Mouse (Mus musculus): ENCODE data around the gene Srp9. TPM values are rescaled to one million over a fixed set of nuclear protein-coding genes. Genes with fewer than 3 reads are reported as not detected.

Gene Srp9
- total RNA-seq, 2 experiments from 2014 or later: 65.2 to 76.7 TPM

DNA sequence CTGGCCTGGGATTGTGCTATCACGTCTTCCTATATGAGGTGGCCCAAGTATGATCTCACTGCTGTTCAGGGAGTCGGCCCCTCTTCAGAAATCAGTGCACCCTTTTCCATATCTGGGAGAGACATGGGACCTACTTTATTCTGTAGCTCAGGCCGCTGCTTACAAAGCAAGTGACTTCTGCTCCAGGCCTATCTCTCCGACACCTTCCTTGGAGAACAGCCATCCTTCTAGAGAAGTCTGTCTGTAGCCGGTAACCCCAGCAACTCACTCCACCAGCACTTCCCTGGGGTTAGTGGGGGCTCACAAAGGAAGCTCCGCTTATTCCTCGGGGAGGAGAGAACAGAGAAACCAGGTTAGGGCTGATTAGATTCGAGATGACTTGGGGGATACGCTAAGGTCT is 17.3 kb upstream of the Srp9 start:
- DNase-seq: no peak

DNA sequence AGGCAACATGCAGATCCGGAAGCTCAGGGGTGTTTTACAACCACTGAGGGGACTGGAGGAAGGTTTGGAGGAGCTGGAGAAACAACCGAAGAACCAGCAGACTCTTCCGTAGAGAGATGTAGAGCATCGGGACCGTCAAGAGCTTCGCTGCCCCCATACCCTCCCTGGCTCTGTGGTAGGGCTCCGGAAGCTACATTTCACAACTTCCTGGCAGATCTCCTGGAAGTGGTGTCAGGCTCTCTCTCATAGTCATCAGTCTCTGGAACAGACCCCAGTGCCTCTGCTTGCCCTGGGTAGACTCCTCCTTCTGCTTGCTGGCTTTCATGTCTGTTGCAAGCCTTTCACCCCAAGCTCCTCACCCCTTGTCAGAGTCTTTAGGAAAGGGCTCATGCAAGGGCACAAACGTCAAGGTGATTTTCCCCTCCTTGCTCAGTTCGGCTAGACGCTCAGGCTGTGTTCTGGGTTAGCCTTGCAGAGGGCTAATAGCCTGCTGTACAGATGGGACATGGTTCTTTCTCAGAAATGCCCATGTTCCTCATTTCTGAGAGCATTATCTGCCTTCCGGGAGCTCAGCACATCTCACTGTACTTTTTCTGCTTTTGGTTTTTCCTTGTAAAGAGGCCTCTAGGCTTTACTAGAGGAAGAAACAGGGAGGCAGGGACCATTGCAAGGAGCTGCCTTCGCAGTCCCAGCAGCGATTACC is 16.0 kb upstream of the Srp9 start:
- no peak for DNase-seq

DNA sequence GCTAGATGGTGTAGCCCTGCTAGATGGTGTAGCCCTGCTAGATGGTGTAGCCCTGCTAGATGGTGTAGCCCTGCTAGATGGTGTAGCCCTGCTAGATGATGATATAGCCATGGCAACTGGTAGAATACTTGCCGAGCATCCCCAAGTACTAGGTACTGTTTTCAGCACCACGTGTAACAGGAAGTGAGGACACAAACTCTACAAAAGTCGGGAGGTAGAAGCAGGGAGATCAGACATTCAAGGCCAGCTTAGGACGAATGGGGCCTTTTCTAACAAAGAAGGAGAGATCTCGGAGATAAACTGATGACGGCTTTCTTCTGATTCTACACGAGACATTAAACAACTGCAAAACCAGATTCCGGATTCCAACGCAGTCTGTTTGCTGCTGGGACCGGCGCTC is 14.4 kb upstream of the Srp9 start:
- no peak for DNase-seq

DNA sequence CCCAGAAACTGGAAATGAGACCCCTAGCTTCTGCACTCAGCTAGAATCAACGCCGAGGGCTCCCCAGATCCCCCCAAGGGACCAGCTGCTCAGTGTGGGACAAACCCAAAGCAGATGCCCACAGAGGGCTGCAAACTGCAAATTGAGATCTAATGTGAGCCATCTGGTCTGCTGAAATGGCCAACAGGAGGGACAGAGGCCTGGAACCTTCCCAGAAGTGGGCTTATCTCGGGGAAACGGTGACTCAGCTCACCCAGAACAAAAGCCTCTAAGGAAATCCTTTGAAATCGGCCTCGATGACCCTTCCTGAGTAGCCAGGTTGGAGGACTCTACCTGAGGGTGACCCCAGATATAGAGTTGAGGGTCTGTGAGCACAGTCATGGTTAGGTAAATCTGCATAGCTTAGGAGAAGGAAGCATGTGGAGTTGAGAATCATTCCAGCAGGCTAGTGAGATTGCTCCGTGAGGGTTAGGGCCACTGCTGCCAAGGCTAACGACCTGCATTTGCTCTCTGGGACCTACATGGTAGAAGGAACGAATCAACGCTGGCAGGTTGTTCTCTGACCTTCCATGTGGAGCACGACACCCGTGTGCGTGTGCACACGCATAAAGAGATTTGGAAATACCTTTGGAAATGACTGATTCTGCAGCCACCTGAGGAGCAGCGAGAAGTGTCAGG is 13.7 kb upstream of the Srp9 start:
- DNase-seq: no peak

DNA sequence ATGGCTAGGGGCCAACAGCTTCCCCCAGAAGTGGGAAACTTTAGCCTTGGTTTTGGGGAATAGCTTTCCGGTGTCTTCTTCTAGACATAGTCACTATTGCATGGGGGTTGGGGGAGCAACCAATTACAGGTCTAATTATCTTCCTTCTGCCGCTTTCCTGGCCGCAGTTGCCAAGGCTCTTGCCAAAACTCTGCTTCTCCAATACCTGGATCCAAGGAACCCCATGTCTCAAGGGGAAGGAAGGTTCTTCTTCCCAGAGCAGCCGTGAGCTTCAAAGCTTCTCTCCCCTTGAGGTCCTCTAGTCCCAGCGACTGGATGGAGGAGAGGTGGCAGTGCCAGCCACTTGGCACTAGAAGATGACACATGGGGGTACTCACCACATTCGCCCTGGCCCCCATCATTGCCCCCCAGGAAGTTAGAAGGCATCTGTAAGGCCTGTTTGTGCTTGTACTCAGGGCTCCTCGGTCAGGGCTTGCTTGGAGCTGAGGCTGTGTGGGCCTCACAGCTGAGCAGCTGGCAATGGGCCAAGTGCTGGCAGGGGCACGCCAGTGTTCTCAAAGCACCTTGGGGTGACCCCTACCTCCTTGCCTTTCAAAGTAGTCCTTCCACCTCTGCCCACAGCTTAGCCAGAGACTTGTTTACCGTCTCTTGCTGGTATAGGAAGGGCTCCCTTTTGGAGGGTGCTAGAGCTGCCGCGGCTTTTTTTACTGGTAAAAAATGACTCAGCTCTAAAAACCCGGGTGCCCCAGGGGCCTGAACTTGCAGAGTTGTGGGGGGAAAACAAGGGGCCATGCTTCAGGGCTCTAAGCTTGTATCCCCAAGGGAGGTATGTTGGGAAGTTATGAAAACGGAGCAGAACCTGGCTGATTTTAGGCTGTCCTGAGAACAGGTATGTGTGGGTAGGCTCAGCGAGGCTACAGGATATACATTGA is 12.9 kb upstream of the Srp9 start:
- no peak for DNase-seq

DNA sequence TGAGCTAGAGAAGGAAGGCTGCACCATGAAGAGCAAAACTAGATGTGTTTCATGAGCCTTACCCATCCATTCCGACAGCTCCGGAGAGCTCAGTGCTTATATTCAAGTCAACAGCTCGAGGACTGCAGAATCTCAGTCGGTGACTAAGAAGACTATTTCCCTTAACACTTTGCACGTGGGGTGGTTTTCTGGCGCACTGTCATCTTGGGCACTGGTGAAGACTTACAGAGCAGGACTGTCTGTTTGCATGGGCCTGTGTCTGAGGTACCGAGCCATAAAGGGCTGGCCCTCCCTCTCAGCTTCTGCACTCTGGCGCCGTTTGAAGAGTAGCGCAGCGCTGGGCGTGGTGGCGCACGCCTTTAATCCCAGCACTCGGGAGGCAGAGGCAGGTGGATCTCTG is 12.2 kb upstream of the Srp9 start:
- DNase-seq: no peak

DNA sequence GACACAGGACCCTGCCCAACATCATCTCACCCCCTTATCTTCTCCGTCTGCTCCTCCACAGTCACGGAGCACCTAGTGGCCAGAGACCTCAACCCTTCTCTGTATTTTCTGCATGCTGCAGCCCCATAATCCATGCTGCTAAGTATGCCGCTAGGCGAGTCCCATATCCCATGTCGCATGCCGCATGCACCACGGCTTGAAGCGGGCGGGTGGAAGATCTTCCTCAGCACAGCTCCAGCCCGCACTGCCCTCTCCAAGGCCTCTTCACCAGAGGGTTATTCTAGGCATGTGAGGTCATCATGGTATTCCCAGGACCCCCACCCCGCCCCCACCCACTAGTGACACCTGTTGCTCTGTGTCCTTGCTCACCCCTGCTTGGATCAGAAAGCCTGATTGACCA is 11.4 kb upstream of the Srp9 start:
- DNase-seq: no peak

DNA sequence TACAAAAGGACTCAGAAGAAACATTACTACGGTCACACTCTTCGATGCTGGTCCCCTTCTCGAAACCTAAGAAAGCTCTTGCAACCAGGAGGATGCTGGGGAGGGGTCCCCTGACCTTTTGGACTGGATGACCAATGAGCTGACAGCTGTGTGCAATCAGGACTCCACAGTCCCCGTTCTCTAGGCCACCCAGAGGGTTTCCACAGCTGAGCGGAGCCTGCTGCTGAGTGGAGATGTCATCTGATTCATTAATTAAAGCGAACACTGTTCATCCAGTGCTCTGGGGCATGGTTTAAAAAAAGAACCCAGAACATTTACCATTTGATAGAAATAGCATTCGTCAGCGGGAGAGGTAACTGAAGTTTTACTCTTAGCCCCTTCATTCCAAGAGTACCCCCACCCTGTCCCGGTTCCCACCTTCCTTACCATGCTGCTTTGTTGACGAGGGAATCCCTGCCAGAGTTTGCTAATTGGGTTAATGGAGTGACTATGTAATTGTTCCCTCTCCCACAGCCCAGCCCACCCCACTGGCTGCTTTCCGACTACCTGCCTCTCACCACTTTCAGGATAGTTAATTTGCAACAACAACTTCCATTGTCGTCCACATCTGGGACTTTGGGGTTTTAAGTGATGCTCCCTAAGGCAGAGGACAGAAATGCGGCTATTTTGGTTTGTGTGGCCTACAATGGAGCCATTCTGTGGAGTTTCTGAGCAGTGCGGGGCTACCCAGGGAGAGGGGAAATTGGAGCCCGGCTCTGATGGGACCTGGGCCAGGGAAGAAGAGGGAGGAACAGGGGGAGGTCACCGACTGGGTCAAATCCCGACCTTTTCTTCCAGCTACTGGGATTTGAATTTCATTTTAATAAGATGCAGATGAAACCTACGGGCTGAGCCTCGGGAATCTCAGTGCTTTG is 10.7 kb upstream of the Srp9 start:
- DNase-seq: no peak

DNA sequence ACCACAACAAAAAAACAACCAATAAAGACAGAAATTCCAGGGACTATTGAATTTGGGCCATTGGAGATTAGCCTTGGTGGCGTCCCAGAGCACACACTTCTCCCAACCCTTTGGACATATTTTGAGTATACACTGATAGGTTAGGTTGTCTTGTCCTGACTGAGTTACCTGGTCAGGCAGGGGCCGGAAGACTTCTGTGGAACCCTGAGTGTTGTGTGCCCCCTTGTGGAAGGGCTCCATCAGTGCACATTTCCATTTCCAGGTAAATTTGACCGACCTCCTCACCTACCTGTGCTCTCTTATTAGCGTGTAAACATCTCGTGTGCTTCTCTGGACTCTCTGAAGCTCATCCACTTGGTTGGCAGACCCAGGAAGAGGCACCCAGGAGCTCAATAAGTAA is 9.3 kb upstream of the Srp9 start:
- DNase-seq: no peak

DNA sequence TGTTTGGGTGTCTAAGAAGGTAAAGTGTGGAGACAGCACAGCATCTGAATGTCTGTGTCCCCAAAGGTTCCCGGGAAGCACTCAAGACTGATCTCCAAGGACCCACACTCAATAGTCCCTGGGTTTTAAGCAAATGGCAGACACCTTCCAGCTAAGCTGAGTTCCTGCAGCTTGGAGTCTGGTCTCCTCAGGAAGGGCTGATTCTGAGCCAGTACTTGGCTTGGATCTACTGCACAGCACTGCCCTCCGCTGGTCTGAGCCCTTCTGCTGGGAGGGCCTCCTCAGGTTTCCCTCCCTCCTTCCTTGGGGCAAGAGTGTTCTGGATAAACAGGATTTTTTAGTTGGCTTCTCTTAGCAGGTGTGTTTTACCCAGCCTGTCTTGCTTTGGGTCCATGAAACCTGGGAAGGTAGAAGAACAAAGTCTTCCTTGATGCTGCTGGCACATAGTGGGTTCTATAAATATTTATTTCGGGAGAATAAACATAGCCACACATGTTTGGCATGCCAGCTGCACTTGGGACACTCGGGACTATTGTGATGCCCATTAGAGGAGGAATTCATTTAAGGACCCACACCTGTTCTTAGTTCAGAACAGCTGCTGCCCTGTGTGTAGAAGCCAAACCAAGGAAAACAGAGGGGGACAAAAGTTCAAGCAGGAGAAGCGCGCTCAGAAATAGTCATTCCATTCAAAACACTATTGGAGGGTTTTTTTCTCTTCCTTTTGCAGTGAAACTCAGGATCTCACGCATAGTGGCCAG is 8.7 kb upstream of the Srp9 start:
- DNase-seq: no peak

DNA sequence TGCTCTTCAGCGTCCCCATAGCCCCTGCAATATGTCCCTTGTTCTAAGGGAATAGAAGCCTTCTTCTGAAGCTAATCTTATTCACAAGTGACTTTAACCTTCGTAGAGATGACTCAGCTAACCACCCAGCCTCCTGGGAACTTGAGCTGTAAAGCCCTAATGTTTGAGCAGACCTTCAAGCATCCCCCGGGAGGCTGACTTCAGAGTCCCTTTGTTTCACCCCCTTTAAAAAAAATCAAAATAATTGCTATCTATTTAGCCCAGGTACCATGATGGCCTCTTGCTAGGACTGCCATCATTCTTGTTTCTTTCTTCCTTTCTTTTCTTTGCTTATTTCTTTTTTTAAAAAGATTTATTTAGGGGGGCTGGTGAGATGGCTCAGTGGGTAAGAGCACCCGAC is 2.1 kb upstream of the Srp9 start:
- DNase-seq: no peak

DNA sequence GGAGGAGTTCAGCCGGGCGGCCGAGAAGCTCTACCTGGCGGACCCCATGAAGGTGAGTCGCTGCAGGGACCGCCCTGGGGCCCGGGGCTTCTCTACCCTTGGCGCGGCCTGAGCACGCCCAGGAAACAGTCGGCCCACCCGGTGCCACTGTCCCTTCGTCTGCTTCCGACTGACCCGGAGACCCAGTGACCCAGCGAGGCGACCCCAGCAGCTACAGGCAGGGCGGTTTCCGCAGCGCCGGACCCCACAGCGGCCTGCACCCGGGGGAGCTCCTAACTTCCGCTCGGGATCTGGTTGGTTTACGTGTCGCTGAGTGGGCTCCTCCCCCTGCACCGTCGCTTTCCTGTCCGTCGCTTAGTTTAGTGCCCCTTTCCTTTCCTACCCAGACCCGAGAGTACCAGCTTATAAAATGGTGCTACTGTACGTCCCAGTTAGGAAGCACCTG is 409 bp downstream of the Srp9 start:
- peak; percentile 78 to 79 for DNase-seq

DNA sequence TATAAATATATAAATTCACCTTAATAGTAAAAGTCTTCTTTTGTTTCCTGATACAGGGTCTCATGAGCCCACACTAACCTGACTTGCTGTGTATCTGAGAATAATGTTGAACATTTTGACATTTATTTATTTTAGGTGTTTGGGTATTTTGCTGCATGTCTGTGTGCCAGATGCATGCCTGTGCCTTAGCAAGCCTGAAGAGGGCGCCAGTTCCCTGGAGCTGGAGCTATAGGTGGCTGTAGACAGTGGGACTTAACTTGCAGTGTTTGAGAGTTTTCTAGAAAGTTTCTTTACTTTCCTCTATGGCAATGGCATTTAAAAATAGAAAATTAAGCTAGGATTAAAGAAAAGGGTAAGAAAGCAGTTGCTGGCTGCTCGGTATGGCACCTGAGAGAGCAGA is 6.3 kb downstream of the Srp9 start:
- no peak for DNase-seq

DNA sequence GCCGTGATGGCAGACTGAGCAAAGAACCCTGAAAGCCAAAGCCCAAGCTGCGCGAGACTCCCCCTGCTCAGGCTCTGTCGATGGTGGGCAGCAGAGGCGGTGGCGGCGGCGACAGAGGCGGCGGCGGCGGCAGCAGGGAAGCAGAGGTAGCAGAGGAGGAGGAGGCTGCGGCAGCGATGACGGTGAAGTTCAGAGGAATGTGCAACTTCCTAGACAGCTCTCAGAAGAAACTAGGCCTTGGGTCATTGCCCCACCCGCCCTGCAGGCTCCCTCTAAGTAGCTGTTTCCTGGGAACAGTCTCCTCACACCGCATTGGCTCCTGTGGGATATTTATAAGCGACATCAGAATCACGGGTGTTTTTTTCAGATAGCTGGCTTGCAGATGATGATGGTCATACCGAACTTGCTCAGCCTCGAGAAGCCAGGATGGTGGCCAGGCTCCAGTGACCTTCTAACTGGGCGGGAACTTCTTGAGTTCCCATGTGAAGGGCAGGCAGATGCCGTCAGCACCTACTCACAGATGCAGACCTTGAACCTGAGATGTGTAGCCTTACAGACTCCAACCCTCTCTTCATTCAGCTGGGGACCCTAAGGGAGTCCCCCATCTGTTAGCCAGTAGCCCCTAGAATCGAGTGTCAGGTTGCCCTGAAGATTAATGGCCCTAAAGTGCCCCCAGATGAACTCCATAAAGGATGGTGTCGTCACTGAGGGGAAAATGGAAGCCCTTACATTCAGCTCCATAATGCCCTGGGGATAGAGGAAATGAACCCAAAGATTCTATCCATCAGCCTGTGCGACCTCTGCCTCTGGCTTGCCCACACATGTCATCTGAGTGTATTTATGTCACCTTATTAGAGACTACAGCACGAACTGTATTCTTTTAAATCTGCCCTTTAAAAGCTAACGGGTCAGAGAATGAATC is 12.9 kb downstream of the Srp9 start:
- DNase-seq: no peak

DNA sequence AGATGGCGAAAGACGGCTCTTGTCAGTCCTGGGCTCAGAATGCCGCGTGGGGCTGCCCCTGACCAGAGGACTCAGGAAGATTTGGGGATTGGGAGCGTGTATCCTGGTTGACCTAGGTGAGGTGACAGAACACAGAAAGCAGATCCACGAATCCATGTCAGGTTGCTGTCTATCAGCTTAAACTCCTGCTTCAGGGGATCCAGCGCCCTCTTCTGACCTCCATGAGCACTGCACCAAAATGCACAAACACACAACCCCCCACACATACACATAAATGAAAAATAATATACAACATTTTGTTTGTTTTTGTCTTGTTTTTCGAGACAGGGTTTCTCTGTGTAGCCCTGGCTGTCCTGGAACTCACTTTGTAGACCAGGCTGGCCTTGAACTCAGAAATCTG is 13.6 kb downstream of the Srp9 start:
- no peak for DNase-seq

DNA sequence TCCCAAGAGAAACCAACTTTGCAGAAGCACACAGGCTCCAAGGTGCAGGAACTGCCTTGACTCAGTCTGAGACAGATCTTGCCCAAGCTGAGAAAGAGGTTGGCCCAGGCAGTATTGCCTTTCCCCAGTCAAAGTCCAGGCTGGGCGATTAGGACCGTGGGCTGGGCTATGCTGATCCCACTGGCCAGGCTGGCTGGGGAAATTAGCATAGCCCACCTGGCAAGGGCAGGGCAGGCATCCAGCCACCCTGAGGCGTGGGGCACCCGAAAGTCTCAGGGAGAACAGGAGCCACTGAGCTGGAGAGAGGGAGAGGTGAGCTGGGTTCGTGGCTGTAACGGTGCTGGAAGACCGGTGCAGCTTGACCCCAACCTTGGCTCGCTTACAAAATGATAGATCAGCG is 15.4 kb downstream of the Srp9 start:
- no peak for DNase-seq

DNA sequence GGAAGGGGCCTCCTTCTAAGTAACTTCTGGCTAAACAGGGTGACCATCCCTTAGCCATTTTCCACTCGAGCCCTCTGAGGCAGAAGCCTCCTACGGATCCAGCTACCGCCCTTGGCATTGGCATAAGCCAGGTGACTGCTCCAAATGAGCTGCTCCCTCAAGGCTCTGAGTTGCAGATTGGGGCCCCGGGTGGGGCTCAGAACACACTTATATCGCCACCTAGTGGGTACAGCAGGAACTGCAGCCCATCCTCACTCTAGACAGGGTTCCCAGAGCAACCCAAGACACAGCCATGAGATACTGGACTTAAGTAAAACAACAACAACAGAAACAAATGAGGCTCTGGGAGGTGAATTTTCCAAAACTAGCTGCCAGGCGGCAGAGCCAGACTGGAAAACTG is 15.8 kb downstream of the Srp9 start:
- DNase-seq: peak; percentile 76 to 77

DNA sequence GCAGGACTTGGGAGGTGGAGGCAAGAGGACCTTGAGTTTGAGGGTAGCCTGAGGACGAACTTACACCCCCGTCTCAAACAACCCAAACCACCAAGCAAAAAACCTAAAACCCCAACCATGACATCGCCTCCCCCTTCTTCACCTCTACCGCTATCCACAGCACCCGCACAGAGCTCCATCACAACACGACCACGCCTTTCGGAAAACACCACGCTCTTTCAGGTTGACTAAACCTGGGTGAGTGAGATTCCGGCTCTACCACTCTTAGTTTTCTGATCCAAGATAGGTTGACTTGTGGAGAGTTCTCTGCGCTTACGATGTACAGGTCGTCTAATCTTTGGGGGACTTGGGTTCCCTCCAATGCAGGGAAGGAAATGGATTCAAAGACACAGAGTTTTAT is 18.2 kb downstream of the Srp9 start:
- DNase-seq: no peak

DNA sequence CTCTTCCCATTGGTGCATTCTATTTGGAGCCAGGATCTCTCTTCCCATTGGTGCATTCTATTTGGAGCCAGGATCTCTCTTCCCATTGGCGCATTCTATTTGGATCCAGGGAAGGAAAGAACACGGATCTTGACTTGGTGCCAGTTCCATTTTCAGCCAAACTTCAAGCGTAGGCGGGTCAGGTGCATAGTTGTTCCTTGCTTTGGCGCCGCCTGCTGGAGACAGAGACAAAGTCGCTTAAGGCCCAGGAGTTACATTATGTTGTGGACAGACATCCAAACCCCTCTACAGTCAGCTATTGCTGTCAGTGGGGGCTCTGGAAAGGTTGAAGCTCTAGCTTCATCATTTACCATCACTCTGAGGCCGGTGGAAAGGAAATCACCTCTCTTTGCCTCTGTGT is 18.8 kb downstream of the Srp9 start:
- no peak for DNase-seq

DNA sequence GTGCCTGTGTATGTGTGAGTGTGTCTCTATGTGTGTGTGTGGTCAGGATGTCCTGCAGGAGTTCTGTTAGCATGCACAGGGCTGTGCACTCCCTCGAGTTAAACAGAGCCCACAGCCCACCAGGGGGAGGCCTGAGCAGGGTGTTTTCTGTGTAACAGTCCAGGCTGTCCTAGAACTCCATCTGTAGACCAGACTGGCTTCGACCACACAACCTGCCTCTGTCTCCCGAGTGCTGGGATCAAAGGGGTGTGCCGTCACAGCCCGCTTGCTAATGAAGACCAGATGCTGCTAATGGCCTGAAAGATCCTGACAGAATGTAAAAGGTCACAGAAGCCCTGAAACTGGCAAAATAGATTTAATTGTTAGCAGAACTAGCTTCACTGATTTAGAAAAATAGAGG is 21.0 kb downstream of the Srp9 start:
- no peak for DNase-seq
